Mouse (Mus musculus) neutrophil, adult 65 days (primary cell): ENCODE data around the gene Zfp72. TPM values are rescaled to one million over a fixed set of nuclear protein-coding genes. Genes with fewer than 3 reads are reported as not detected.

Source experiments
- total RNA-seq: library from RNA; stranded (reverse); gene quantifications from 2 replicates; pipeline ENCODE4 v1.2.4, GENCODE M21; 2023

Gene Zfp72
- total RNA-seq, result 0.16 and 0.19 TPM in 2 replicates

GRCm38 (mm10) chr13:74390371-74390990, at the start of gene Zfp72:
Gene Zfp72, minus strand, starts transcription at chr13:74390836.

GRCm38 (mm10) chr13:74399298-74399839, 8.7 kb upstream of the Zfp72 start, which contains the start of gene Ftl1-ps1:
Gene Ftl1-ps1, plus strand, starts transcription at chr13:74399694.

GRCm38 (mm10) chr13:74363859-74364235, 26.8 kb downstream of the Zfp72 start, which contains the start of gene Lrrc14b:
Gene Lrrc14b, minus strand, starts transcription at chr13:74364005.

GRCm38 (mm10) chr13:74349566-74350434, 40.8 kb downstream of the Zfp72 start, which contains the start of the genes Sdha and Ccdc127:
Gene Sdha, minus strand, starts transcription at chr13:74350280.
Gene Ccdc127, plus strand, starts transcription at chr13:74350309.

Other genes with a start within 250 kb of the Zfp72 start
- gene Exoc3, start 182.1 kb downstream of the Zfp72 start, total RNA-seq, result 36.2 and 44.6 TPM in 2 replicates
- 0.14 TPM in 1 of 2 replicates, not detected in the other for gene Ahrr, start 98.5 kb downstream of the Zfp72 start, total RNA-seq
- 93.2 and 103 TPM in 2 replicates for gene Pdcd6, start 73.3 kb downstream of the Zfp72 start, total RNA-seq
- 66.5 and 70.9 TPM in 2 replicates for gene Sdha, start 40.6 kb downstream of the Zfp72 start, total RNA-seq
- gene Ccdc127, start 40.5 kb downstream of the Zfp72 start, total RNA-seq, result 11.6 and 14.7 TPM in 2 replicates
- gene Lrrc14b, start 26.8 kb downstream of the Zfp72 start, total RNA-seq, result not detected in 2 replicates
- gene Ftl1-ps1, start 8.9 kb upstream of the Zfp72 start, total RNA-seq, result 1,772 and 1,811 TPM in 2 replicates
- 4.7 and 5.0 TPM in 2 replicates for gene Zfp825, start 103.2 kb upstream of the Zfp72 start, total RNA-seq
- 15.1 and 24.4 TPM in 2 replicates for gene Erap1, start 248.7 kb upstream of the Zfp72 start, total RNA-seq